Mouse (Mus musculus) thymus, adult 2 months (tissue): Measurements from ENCODE around the gene Hsd17b2. TPM values are rescaled to one million over a fixed set of nuclear protein-coding genes. Genes with fewer than 3 reads are reported as not detected.

Source experiments
- DNase-seq: peaks from one replicate; pipeline ENCODE4 v3.0.0; 2021
- H3K27ac ChIP-seq: fragments of 200-500 bp; 2 replicates; pipeline ENCODE4 v1.5.1; 2012; ENCODE audit warnings: low read length, control low read depth; ENCODE audit not compliant: control insufficient read depth, insufficient read depth
- H3K27me3 ChIP-seq: fragments of 200-500 bp; 2 replicates; pipeline ENCODE4 v1.6.1; 2012; ENCODE audit warnings: mild to moderate bottlenecking, low read length, moderate library complexity, mixed read lengths; ENCODE audit not compliant: control insufficient read depth, insufficient read depth
- H3K36me3 ChIP-seq: fragments of 200-500 bp; 2 replicates; pipeline ENCODE4 v1.6.1; 2012; ENCODE audit warnings: mild to moderate bottlenecking, low read length, moderate library complexity; ENCODE audit not compliant: control insufficient read depth, insufficient read depth
- H3K4me1 ChIP-seq: fragments of 200-500 bp; replicated peaks from 2 replicates; pipeline ENCODE4 v1.6.1; 2012; ENCODE audit warnings: low read length; ENCODE audit not compliant: control insufficient read depth, insufficient read depth
- H3K4me3 ChIP-seq: fragments of 200-500 bp; 2 replicates; pipeline ENCODE4 v1.5.1; 2012; ENCODE audit warnings: mild to moderate bottlenecking, low read length, control low read depth, moderate library complexity; ENCODE audit not compliant: control insufficient read depth, insufficient read depth
- CTCF ChIP-seq: fragments of 200-500 bp; IDR thresholded peaks from 2 replicates; pipeline ENCODE4 v1.5.1; 2012; ENCODE audit warnings: mild to moderate bottlenecking, control low read depth, low read length, moderate library complexity, borderline replicate concordance; ENCODE audit not compliant: control insufficient read depth, poor library complexity, insufficient read depth; ENCODE audit errors: extremely low read depth
- POLR2A ChIP-seq: fragments of 200-500 bp; IDR thresholded peaks from 2 replicates; pipeline ENCODE4 v1.6.1; 2012; ENCODE audit warnings: mild to moderate bottlenecking, low read length, control low read depth, moderate library complexity; ENCODE audit not compliant: control insufficient read depth, poor library complexity, insufficient read depth; ENCODE audit errors: extremely low read depth
- WGBS: fragments of 180-500 bp; shearing (Covaris S2); methylation state at CpG from one replicate; pipeline ENCODE4 v1.1.7; 2018; 5-methylcytosine and 5-hydroxymethylcytosine counted together
- polyA plus RNA-seq: library from polyadenylated mRNA; depleted of rRNA; stranded (reverse); fragments of >200 nt; gene quantifications from 2 replicates; pipeline ENCODE4 v1.2.3, GENCODE M21; 2012

Gene Hsd17b2
- polyA plus RNA-seq, 1 experiment: 0.40 TPM

- Histone ChIP-seq H3K36me3 (no peaks in the 10 kb centered on the region), H3K4me1 (peaks cover 4% of the 10 kb centered on the region), H3K27ac (no peak within 1 kb of the TSS), H3K4me3 (peak within 1 kb of the TSS; percentile 76), H3K27me3 (no peaks in the 10 kb centered on the region)
- 12% methylated on average over 17 of the region's 17 CpGs for WGBS
- TF ChIP-seq POLR2A (no peak), CTCF (no peak)
- peak; percentile 76 for DNase-seq
Observed at GRCm38 (mm10) chr8:117673430-117673830, 28.3 kb upstream of the Hsd17b2 start, which contains the start of gene Sdr42e1. Gene Sdr42e1, minus strand, starts transcription at chr8:117673689.

GRCm38 (mm10) chr8:117675171-117675570 is 26.5 kb upstream of the Hsd17b2 start:
- no peaks in the 10 kb centered on the region for H3K27me3 ChIP-seq
- DNase-seq: no peak
- no peak overlapping the region for H3K27ac ChIP-seq
- H3K4me3 ChIP-seq: no peak overlapping the region
- 87% methylated on average over 5 of the region's 5 CpGs for WGBS
- H3K4me1 ChIP-seq: peaks cover 4% of the 10 kb centered on the region
- TF ChIP-seq POLR2A (no peak), CTCF (no peak)
- H3K36me3 ChIP-seq: no peaks in the 10 kb centered on the region

- TF ChIP-seq POLR2A (no peak), CTCF (no peak)
- Histone ChIP-seq H3K4me1 (peaks cover 4% of the 10 kb centered on the region), H3K27me3 (no peaks in the 10 kb centered on the region), H3K4me3 (no peak overlapping the region), H3K36me3 (no peaks in the 10 kb centered on the region), H3K27ac (no peak overlapping the region)
- no peak for DNase-seq
- 92% methylated on average over 9 of the region's 9 CpGs for WGBS
Observed at GRCm38 (mm10) chr8:117676460-117676859, 25.2 kb upstream of the Hsd17b2 start.

GRCm38 (mm10) chr8:117677011-117677410 is 24.7 kb upstream of the Hsd17b2 start:
- H3K4me3 ChIP-seq: no peak overlapping the region
- no peak overlapping the region for H3K27ac ChIP-seq
- TF ChIP-seq CTCF: no peak
- H3K36me3 ChIP-seq: no peaks in the 10 kb centered on the region
- H3K27me3 ChIP-seq: no peaks in the 10 kb centered on the region
- DNase-seq: no peak
- WGBS: 83% methylated on average over 8 of the region's 8 CpGs
- H3K4me1 ChIP-seq: peaks cover 4% of the 10 kb centered on the region

GRCm38 (mm10) chr8:117678650-117679049 is 23.1 kb upstream of the Hsd17b2 start:
- DNase-seq: no peak
- WGBS: 87% methylated on average over 4 of the region's 4 CpGs
- no peaks in the 10 kb centered on the region for H3K27me3 ChIP-seq
- no peak overlapping the region for H3K4me3 ChIP-seq
- no peaks in the 10 kb centered on the region for H3K36me3 ChIP-seq
- peaks cover 2% of the 10 kb centered on the region; the same call in 1 of the 2 replicates for H3K4me1 ChIP-seq
- H3K27ac ChIP-seq: no peak overlapping the region
- no peak for TF ChIP-seq CTCF
- TF ChIP-seq POLR2A: no peak

- Histone ChIP-seq H3K36me3 (no peaks in the 10 kb centered on the region), H3K27ac (no peak overlapping the region), H3K4me1 (no peaks in the 10 kb centered on the region), H3K27me3 (no peaks in the 10 kb centered on the region), H3K4me3 (no peak overlapping the region)
- 80% methylated on average over 10 of the region's 10 CpGs for WGBS
- TF ChIP-seq POLR2A: no peak
- no peak for TF ChIP-seq CTCF
- no peak for DNase-seq
Observed at GRCm38 (mm10) chr8:117683925-117684472, 17.7 kb upstream of the Hsd17b2 start.

GRCm38 (mm10) chr8:117684504-117684903 is 17.2 kb upstream of the Hsd17b2 start:
- Histone ChIP-seq H3K27ac (no peak overlapping the region), H3K27me3 (no peaks in the 10 kb centered on the region), H3K4me1 (no peaks in the 10 kb centered on the region), H3K36me3 (no peaks in the 10 kb centered on the region), H3K4me3 (no peak overlapping the region)
- TF ChIP-seq POLR2A (no peak), CTCF (no peak)
- DNase-seq: no peak
- 11% methylated on average over 11 of the region's 11 CpGs for WGBS
